Mouse (Mus musculus): ENCODE measurements around the gene Kif19a. TPM values are rescaled to one million over a fixed set of nuclear protein-coding genes. Genes with fewer than 3 reads are reported as not detected.

The Kif19a gene
- total RNA-seq, 2 experiments from 2014 or later = 1.3 to 4.2 TPM

DNA sequence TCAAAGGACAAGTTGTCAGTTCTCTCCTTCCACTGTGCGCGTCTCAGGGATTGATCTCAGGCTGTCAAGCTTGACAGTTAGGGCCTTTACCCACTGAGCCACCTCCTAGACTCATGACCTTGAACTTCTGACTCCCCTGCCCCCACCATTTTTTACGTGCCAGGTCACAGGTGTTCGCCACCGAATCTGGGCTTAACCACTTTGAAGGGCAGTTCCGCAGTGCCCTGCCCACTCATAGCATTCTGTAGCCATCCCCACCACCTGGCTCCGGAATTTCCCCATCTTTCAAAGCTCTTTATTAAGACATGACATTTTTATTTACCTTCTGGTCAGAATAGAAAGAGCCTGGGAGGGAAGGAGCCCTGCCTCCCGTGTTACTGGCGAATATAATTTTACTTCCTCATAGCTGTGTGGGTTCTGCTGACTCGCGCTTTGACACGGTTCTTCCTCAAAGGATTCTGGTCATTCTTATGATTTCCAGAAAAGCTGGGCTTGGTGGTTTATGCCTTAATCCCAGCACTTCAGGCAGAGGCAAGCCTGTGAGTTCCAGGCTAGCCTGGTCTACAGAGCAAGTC, 17.5 kb upstream of the Kif19a start:
- DNase-seq = no peak
- intact Hi-C loops (cut with DNase I; ENCODE audit: low total_unique reads) = loop anchor here (2.0 to 5.0 kb wide), 2 partner anchors 45 to 165 kb away; no protein-coding TSS in a partner anchor

- intact Hi-C loops (cut with DNase I; ENCODE audit: low total_unique reads) = no loop called here
Measured at GRCm38 (mm10) chr11:114769911-114770310, 4.7 kb downstream of the Kif19a start.

DNA sequence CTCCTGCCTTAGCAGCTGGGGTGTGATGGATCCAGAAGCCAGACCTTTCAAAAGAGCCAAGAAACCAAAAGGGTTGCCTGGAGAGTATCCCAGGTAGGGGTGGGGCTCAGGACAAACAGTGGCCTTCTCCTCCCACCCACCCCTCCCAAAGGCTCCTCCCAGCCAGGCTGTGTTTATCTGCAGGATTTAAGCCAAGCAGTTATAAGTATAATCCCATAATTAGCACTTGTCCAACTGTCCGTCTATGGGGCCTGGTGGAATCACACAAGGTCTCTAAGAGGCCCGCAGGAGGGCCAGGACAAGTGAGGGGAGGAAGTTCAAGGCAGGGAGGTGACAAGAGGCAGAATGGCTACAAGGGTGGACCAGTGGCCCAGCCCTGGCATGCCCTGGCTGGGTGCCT, 6.7 kb downstream of the Kif19a start:
- DNase-seq = no peak
- intact Hi-C loops (cut with DNase I; ENCODE audit: low total_unique reads) = no loop called here

More at GRCm38 (mm10) chr11:114769911-114770310, 4.7 kb downstream of the Kif19a start:
- no peak for DNase-seq

- no peak for DNase-seq
- intact Hi-C loops (cut with DNase I; ENCODE audit: low total_unique reads) = no loop called here
Measured at GRCm38 (mm10) chr11:114780076-114780475, 14.9 kb downstream of the Kif19a start.

GRCm38 (mm10) chr11:114785892-114786291, 20.7 kb downstream of the Kif19a start:
- no peak for DNase-seq
- intact Hi-C loops (cut with DNase I; ENCODE audit: low total_unique reads) = no loop called here

- intact Hi-C loops (cut with DNase I; ENCODE audit: low total_unique reads) = no loop called here
- no peak for DNase-seq
Measured at GRCm38 (mm10) chr11:114786326-114786725, 21.1 kb downstream of the Kif19a start.

DNA sequence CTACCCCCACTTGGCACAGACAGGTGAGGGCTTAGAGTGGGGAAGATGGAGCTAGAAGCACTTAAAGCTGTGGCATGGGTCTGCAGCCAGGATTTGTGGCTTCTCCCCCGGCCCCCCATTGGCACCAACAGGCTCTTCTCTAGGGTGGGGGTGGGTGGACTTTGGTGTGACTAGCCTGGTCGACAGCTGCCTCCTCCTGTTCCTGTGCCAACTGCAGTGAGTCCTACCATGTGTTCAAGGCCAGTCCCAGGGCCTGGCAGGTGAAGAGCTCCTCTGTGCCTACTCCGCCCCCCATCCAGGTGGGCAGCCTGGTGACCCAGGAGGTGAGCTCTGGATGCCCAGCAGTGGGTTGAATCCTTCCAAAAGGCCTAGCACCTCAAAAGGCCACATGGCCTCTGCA, 22.4 kb downstream of the Kif19a start:
- DNase-seq = no peak
- intact Hi-C loops (cut with DNase I; ENCODE audit: low total_unique reads) = no loop called here

GRCm38 (mm10) chr11:114789061-114789714, 24.0 kb downstream of the Kif19a start:
- DNase-seq = peak; percentile 88
- intact Hi-C loops (cut with DNase I; ENCODE audit: low total_unique reads) = no loop called here

DNA sequence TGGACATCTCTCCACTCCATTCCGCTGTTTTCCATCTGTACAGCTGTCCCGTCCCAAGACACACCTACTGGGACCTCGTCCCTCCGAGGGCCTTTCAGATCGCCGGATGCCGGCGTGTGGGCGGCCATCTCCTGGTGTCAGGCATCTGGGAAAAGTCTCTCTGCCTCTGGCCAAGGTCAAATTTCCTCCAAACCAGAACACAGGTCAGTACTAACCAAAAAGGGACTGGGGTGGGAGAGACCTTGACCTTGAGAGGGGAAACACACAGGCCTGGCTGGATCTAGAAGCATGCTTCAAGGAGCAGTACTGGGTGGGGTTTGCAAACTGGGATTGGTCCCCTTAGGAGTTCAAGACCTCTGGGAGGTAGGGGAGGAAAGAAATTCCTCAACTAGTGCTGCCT, 24.5 kb downstream of the Kif19a start:
- no peak for DNase-seq

GRCm38 (mm10) chr11:114790171-114790570, 25.0 kb downstream of the Kif19a start:
- intact Hi-C loops (cut with DNase I; ENCODE audit: low total_unique reads) = no loop called here
- DNase-seq = no peak

More for the DNA sequence above, 24.5 kb downstream of the Kif19a start:
- intact Hi-C loops (cut with DNase I; ENCODE audit: low total_unique reads) = no loop called here

GRCm38 (mm10) chr11:114790841-114791240, 25.7 kb downstream of the Kif19a start:
- DNase-seq = no peak
- intact Hi-C loops (cut with DNase I; ENCODE audit: low total_unique reads) = no loop called here

DNA sequence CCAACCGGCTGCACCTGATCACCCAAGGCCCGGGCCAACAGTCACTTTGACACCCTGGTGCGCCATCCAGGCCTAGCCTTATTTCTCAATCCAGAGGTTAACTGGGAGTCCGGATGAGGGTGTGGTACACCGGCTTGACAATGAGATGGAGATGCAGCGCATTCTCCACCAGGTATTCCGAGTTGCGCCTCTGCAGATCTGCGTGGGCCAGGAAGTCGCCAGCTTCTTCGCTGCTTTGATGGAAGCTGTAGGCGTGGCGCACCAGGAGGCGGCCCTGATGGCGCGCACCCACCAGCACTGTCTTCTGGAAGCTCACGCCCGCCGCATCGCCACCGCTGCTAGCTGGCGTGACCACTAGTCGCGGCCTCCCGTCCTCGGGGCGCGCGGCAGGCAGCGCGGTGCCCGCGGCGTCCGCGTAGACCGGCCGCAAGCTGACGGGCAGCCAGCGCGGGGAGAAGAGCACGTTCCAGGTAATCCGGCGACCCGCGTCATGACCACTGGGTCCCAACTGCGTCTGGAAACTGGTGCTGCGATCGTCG, 26.2 kb downstream of the Kif19a start:
- DNase-seq = no peak
- intact Hi-C loops (cut with DNase I; ENCODE audit: low total_unique reads) = no loop called here

- peak; percentile 32 for DNase-seq
- intact Hi-C loops (cut with DNase I; ENCODE audit: low total_unique reads) = loop anchor here (2.0 kb wide), 1 partner anchor 45 kb away; no protein-coding TSS in a partner anchor
Measured at GRCm38 (mm10) chr11:114791891-114792411, 26.8 kb downstream of the Kif19a start.

- intact Hi-C loops (cut with DNase I; ENCODE audit: low total_unique reads) = loop anchor here (2.0 kb wide), 1 partner anchor 46 kb away; no protein-coding TSS in a partner anchor
Measured at GRCm38 (mm10) chr11:114792931-114793494, 27.8 kb downstream of the Kif19a start.

DNA sequence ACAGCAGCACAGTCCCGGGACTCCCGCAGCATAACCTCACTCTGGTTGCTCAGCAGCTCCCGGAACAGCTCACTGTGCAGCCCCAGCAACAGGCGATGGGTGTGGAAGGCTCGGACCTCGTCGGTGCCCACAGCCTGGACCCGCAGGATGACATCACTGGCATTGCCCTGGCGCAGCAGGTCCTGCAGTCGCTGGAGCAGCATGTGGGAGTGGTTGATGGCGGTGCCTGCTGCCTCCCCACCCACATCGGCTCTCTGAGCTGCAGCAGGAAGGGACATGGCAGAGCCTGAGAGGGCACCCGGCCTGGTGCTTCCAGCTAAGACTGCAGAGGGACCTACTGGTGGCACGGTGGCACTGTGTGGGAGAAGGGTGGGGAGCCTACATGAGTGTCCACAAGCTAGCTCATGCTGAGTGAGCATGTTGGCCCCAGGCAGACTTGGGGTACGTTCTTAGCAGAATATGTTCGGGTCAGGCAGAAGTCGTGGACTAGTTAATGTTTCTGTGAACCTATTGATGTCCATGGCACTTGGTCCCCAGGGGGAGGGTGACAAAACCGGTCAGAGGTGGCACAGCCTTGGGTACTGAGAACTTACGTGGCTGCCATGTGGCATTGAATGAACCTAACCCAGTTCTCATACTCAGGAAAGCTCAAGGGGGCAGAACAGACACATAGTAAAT, 28.8 kb downstream of the Kif19a start:
- intact Hi-C loops (cut with DNase I; ENCODE audit: low total_unique reads) = loop anchor here (2.0 kb wide), 1 partner anchor 47 kb away; no protein-coding TSS in a partner anchor
- no peak for DNase-seq

More at GRCm38 (mm10) chr11:114792931-114793494, 27.8 kb downstream of the Kif19a start:
- no peak for DNase-seq

GRCm38 (mm10) chr11:114794691-114795090, 29.5 kb downstream of the Kif19a start:
- DNase-seq = no peak
- intact Hi-C loops (cut with DNase I; ENCODE audit: low total_unique reads) = no loop called here

DNA sequence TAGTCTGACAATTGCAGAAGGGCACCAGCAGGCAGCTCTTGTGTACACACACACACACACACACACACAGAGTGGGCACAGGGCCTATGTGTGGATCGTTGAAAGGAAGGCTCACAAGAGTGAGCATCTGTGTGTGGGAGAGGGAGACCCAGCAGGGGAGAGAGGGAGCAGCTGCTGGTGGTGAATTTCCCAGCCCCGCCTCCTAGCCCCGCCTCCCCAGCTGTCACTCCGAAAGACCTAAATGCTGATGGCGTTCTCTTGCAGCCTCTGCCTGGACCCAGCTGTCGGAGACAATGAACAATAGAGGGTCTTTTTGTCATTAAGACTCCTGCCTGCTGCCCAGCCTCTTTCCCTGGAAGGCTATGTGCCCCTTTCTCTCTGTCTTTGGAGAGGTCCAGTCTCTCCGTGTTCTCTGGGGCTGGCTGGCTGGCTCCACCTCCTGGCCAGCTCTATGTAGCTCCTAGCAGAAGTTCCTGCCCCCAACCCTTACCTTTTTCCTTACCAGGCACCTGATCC, 30.1 kb downstream of the Kif19a start:
- intact Hi-C loops (cut with DNase I; ENCODE audit: low total_unique reads) = no loop called here
- peak; percentile 70 for DNase-seq

GRCm38 (mm10) chr11:114795848-114796322, 30.7 kb downstream of the Kif19a start, which contains the start of gene Btbd17:
Btbd17 (minus strand) TSS chr11:114795945.
- DNase-seq = no peak
- intact Hi-C loops (cut with DNase I; ENCODE audit: low total_unique reads) = no loop called here

DNA sequence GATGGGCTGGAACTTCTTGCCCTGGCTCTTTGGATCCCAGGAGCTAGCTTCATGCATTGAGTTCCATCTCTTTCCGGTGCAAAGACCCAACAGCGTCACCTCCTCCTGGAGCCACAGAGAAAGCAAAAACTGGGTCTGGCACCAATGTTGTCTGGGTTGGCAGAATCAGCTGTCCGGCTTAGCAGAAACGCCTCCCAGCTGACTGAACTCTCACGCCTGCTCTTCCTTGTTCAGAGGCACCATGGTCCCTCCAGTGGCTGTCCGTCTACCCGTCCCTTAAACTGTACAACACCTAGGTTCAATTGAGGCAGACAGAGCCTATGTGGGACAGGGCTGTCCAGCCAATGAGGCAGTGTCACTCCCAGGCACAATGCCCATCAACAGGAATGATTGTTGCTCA, 32.0 kb downstream of the Kif19a start:
- intact Hi-C loops (cut with DNase I; ENCODE audit: low total_unique reads) = no loop called here
- no peak for DNase-seq
